Mouse (Mus musculus) lung, adult 18-20 months (tissue): ENCODE measurements around the gene Olfr110.
A peak's percentile ranks its signal among the peaks of the same experiment; 100 is the strongest.
"Not testable (repeated sequence)": the region's sequence is repeated elsewhere in the genome, so short reads cannot be mapped to it uniquely, and the experiment has no call there.

Experiments used
- DNase-seq, 2 experiments: peaks; one replicate each; pipeline ENCODE4 v3.0.0; 2022; ENCODE audit warnings: mixed read lengths in 2 of 2

The Olfr110 gene

DNA sequence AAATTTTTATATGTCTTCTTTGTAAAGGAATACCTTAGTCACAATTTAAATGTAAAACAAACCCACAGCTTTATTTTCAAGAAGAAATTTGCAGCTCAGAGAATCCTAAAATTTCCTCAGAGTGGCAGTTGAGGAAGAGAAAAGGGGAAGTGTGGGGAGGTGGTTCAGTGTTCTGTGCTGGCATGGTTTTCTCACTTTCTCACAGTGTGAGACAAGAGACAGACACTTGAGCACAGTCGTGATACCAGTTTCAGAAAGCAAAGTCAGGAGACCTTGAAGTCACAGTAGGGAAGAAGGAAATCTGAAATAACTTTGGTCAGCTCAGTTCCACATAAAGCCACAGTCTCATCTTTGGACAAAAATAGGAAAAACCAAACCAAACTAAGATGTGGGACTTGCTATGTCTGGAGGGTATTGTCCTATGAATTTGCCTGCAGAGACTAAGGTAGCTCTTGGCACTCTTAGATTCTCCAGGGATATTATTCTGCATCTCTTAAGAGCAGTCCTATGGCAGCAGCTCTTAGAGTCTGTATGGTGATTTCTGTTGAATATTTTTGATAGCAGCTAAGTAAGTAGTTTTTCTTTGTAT, at the start of gene Olfr110:
Olfr110 (plus strand) TSS at position 539 of the 589 bp plus-strand sequence.
- peak in 1 of 2 experiments; percentile 10 for DNase-seq

DNA sequence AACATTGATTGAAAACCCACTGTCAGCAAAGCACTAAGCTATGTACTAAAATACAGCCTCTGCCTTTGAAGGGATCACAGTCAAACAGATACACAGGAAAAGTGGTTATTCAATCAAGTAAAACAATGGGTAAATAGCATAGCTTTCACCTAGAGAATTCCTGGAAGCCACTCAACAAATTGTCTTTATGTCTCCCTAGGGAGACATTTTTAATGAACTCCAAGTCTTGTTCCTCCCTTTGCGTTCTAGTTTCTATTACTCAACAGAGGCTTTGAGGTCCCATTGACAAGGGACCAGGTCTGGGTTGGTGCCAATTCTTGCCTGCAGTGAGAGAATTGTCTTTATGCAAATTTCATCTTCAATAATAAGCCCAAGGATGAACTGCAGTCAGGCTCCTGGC, 47.1 kb upstream of the Olfr110 start, which contains the start of gene Olfr108:
Olfr108 (plus strand) TSS at position 301 of the 400 bp plus-strand sequence.
- no peak for DNase-seq

DNA sequence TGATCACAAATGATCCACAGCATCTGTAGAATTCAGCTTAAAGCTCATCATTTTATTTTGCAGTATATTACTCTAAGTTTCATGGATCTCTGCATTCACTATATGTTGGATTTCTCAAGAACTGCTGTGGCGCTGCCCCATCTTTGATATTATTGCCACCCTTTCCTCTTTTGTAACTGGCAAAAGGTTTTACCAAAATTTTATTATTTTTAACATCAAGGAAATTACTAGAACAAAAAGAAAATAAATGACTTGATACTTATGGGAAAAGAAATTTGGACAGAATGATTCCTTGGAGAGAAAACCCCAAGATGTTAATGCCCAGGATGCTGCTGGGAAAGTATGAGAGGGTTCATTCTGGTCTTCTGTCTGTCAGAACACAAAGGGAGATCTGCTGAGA, 33.7 kb upstream of the Olfr110 start, which contains the start of gene Olfr109:
Olfr109 (plus strand) TSS at position 301 of the 400 bp plus-strand sequence.
- no peak for DNase-seq

DNA sequence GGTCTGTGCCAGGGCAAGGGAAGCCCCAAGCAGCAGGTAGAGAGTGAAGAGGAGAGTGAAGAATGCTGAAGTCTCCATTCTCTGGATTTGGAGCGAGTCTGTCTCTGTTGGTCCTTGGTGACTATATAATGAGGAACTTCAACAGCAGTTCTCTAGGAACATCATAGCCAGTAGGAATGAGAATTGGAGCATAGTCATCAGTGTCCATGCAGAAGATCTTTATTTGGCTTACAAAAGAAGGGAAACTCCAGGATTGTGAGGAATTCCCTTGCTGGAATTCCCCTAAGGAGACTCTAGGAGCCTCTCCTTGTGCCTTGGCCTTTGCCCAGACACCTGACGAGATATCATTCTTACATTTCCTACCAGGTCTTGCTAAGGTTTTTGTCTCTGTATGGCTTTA, 8.8 kb upstream of the Olfr110 start, which contains the start of gene H2-M2:
H2-M2 (minus strand) TSS at position 101 of the 400 bp plus-strand sequence.
- no peak for DNase-seq

DNA sequence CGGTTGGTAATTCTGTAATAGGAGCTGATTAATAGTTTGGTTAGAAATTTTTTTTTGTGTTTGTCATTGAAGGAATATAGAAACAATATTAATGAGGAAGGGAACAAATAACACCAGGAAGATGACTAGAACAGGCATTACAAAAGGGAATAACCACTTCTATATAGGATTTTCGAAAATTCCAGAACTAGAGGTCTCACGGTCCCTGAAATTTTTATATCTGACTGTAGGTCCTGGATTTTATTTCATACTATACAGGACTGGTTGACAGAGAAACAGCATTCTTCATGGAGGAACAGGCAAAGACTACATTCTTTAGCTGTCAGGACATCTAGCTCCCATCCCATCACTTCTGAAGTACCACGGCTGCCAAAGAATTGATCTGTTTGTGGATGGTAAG, 15.5 kb downstream of the Olfr110 start, which contains the start of gene Olfr111:
Olfr111 (plus strand) TSS at position 301 of the 400 bp plus-strand sequence.
- DNase-seq = no peak

DNA sequence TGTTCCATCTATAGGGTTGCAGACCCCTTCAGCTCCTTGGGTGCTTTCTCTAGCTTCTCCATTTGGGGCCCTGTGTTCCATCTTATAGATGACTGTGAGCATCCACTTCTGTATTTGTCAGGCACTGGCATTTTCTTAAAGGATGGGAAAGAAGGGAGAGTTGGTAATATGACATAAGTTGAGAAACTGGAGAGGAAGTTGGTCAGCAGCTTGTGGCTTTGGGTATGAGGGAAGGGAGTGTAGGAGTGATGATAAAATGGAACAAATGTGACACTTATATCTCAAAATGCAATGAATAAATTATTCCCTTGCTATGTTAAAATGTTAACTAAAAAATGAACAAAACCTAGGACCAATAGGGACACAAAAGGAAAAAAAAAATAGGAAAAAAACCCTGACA, 32.3 kb downstream of the Olfr110 start:
- DNase-seq = not testable (repeated sequence)

DNA sequence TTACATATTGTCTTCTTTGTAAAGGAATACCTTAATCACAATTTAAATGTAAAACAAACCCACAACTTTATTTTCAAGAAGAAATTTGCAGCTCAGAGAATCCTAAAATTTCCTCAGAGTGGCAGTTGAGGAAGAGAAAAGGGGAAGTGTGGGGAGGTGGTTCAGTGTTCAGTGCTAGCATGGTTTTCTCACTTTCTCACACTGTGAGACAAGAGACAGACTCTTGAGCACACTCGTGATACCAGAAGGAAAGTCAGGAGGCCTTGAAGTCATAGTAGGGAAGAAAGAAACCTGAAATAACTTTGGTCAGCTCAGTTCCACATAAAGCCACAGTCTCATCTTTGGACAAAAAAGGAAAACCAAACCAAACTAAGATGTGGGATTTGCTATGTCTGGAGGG, 33.2 kb downstream of the Olfr110 start:
- DNase-seq = not testable (repeated sequence)

DNA sequence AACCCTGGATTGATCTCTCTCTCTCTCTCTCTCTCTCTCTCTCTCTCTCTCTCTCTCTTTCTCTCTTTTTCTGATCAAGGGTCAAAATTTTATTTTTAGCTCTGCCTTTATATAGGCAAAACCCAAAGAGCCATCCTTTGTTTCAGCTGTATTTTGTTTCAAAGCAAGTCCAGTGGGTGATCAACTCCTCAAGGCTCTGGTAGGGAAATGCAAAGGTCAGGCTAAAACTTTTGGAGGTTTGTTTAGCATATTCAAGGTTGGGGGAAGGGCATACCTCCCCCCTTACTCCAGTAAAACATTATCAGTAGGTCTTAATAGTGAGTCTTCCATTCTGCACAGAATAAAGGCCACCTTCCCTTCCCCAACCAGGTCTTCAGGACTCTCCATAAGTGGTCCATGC, 42.9 kb downstream of the Olfr110 start:
- no peak for DNase-seq

DNA sequence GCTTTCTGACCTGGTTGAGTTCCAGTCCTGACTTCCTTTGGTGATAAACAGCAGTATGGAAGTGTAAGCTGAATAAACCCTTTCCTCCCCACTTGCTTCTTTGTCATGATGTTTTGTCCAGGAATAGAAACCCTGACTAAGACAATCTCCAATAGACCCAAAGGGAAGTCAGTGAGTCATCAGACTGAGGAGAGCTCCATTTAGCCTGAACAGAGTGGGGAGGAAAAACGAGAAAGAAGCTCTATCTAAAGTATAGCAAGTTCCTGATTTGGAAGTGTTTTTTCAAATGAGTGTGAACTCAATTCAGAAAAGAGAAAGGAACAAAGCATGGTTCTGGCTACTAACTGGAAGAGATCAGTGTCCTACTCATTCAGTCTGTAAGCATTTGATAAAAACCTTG, 46.1 kb downstream of the Olfr110 start:
- not testable (repeated sequence) for DNase-seq

DNA sequence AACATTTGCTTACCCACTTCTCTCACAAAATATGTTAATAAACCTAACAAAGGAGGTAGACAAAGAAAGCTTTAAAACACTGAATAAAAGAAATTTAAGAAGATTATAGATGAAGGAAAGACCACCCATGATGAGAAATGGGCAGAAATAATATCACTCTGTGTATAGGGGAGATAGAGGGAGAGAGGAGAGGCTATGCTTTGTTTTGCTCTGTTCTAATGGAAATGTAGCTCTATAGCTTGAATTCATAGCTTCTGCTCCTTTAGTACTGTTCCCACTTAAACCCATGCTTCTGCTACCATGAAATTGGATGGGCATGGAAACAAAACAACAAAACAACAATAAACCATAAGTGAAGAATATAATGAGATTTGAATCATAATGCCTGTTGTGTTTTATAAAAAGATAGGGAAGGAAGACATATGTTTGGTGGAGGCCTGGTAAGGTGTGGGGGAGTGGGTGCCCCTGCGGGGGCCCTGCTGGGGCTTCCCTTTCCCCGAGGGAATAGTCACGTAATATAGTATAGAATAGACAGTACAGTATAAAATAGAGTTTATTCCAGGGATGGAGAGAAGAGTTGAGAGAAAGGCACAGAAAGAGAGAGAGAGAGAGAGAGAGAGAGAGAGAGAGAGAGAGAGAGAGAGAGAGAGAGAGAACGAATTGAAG, 49.3 kb downstream of the Olfr110 start:
- no peak for DNase-seq

DNA sequence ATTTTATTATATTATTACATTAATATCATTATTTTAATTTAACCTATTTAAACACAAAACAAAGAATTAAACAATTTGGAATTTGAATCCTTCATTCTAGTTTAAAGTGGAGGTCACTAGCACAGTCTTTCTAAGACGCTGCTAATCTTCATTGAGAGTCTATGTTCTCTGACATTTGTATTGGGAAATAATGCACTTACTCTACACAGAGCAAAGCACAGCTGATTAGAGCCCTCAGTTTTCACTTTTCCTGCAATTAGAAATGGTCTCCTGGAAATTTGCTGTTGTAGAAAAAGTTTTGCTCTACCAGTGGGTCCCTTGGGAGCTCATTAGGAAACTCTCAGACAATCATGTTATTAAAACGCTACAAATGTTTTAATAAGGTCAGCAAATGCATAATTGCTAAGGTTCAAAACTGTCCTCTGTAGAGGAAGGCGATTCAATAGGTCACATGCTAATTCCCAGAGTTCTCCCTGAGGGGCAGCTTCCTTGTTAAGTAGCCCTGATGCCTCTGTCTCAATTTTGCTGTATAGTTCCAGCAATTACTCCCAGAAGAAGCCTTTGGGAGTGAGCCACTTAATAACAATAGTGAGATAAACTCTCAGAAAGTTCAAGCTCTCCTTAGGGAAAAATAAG, 51.6 kb downstream of the Olfr110 start:
- no peak for DNase-seq
